Mouse (Mus musculus) layer of hippocampus, postnatal 25 days (tissue): ENCODE data around the gene Marc1. TPM values are rescaled to one million over a fixed set of nuclear protein-coding genes. Genes with fewer than 3 reads are reported as not detected.

Source experiments
- DNase-seq, 2 experiments: peaks; one replicate each; pipeline ENCODE4 v3.0.0; 2022; ENCODE audit warnings: mixed read lengths in 2 of 2, low spot score in 1 of 2; ENCODE audit errors: extremely low spot score in 1 of 2
- microRNA-seq, 2 experiments: library from miRNA; unstranded; fragments of <30 nt; microRNA quantifications; one replicate each; pipeline ENCODE4 v1.2.0; 2021
- total RNA-seq, 2 experiments: library from RNA; stranded (reverse); gene quantifications; 2 replicates each; pipeline ENCODE4 v1.2.3; 2021

The Marc1 gene
- total RNA-seq, 2 experiments from 2014 or later = 0.31 TPM; not detected in 1

GRCm38 (mm10) chr1:184771202-184771890 lies 39.8 kb downstream of the Marc1 start:
- peak; percentile 67 to 90 for DNase-seq

GRCm38 (mm10) chr1:184763866-184764265 lies 47.2 kb downstream of the Marc1 start:
- DNase-seq = no peak

GRCm38 (mm10) chr1:184762941-184763340 lies 48.2 kb downstream of the Marc1 start:
- DNase-seq = no peak

GRCm38 (mm10) chr1:184761988-184762387 lies 49.1 kb downstream of the Marc1 start:
- no peak for DNase-seq

GRCm38 (mm10) chr1:184752671-184753070 lies 58.4 kb downstream of the Marc1 start:
- DNase-seq = no peak

GRCm38 (mm10) chr1:184750114-184750664 lies 60.9 kb downstream of the Marc1 start:
- DNase-seq = no peak

- no peak for DNase-seq
Measured at GRCm38 (mm10) chr1:184748692-184749152, 62.4 kb downstream of the Marc1 start.

GRCm38 (mm10) chr1:184737876-184738479 lies 73.1 kb downstream of the Marc1 start:
- peak in 1 of 2 experiments; percentile 52 for DNase-seq

GRCm38 (mm10) chr1:184737228-184737627 lies 73.9 kb downstream of the Marc1 start:
- no peak for DNase-seq

Small RNAs within 50 kb of the gene (microRNA-seq; reads per million reads assigned to microRNA genes)
- 327 to 373 reads per million in 2 experiments for gene Mir1981

Other genes starting within 250 kb of the Marc1 start
- gene Hlx, start 78.7 kb downstream of the Marc1 start, total RNA-seq = 1 to 10 TPM; 1.5 TPM
- 100 to 1,000 TPM; 107 to 112 TPM for gene Marc2, start 35.1 kb upstream of the Marc1 start, total RNA-seq
- 1 to 10 TPM; 8.1 to 9.9 TPM for gene C130074G19Rik, start 71.9 kb upstream of the Marc1 start, total RNA-seq
- gene Mark1, start 188.3 kb upstream of the Marc1 start, total RNA-seq = 10 to 100 TPM; 51.9 to 53.7 TPM